Mouse (Mus musculus): ENCODE results near the gene Gm12185.
"Not testable (repeated sequence)": the region's sequence is repeated elsewhere in the genome, so short reads cannot be mapped to it uniquely, and the experiment has no call there.

The Gm12185 gene

DNA sequence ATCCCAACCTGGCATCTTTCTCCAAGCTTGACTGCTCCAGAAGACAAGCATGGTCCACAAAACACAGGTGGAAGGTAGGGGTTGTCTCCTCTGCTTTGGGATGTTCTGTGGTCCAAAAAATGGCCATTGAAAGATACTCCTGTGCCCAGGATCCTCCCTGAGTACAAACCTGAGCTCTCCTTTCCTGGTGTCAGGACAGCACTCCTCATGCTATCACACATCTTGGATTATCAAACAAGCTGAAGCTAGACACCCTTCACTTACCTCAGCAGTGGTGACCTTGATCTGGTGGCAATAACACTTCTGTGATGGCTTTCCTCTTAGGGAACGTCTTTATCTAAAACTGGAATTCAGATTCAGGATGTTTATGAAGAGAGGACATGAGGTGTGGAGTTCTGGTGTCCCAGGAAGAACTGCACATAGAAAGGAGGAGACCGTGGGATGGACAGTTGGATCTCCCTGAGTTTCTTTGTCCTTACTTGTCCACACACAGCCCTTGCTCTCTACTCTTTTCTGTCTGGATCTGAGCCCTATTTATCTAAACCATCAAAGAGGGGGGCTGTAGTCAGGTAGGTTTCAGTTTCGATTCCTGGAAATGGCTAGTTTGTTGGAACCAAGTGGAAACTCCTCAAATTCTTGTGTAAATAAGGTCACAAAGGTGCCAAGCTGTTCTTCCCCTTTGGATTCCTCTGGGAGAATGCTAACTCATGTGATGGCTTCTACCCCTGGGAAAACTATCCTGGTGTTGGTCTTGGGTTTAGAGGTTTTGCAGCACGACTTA, at the start of gene Gm12185:
Gene Gm12185, minus strand, starts transcription at position 487 of the 781 bp plus-strand sequence.
- not testable (repeated sequence) for DNase-seq

DNA sequence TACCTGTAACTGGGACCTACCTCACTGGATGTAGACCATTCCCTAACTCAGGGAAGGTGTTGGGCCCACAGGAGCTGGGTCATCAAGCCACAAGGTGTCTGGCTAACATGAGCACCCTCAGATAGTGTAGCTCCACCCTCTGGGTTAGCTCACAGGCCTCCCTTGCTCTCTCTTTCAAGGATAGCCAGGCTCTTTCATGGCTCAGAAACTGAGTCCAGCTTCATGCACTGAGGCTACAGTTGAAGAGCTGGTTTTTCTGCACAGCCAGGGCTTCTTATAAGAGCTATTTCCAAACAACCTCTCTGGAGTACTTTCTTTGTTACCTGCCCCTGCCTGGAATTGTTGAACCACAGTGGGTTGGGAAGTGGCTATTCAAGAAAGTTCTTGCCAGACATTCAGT, 20.0 kb upstream of the Gm12185 start:
- DNase-seq: not testable (repeated sequence)

DNA sequence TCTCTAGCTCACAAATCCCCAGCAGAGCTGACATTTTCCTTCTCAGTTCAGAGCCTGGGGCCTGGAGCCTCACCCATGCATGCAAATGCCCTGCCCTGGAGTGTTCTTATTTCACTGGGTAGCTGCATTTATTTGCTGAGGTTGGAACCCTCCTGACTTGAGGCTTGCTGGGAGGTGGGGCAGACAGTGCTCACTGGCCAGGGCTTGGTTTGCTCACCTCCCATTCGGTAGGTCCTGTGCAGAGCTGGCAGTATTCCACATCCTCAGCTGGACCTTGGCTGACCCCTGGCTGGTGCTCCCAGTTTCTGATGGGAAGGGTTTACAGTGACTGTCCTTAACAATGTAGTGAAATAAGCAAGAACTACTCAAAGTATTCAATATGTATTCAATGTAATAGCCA, 14.8 kb upstream of the Gm12185 start:
- not testable (repeated sequence) for DNase-seq

DNA sequence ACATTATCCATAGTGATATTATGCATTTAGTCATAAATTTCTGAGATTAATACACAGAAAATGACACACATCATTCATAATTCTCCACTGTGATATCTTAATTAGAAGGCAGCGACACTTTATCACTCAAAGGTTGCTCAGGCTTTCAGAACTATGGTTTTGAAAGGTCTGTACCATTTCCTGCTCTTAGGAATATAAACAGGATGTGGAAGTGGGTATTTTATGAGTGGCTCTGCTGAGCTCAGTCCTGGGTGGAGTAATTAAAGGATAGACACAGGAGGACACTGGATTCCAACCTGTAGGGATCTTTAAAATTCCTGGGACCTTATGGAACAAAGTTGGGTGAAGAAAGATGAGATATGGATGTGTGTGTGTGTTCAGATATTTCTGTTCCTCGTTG, 14.3 kb upstream of the Gm12185 start:
- not testable (repeated sequence) for DNase-seq

DNA sequence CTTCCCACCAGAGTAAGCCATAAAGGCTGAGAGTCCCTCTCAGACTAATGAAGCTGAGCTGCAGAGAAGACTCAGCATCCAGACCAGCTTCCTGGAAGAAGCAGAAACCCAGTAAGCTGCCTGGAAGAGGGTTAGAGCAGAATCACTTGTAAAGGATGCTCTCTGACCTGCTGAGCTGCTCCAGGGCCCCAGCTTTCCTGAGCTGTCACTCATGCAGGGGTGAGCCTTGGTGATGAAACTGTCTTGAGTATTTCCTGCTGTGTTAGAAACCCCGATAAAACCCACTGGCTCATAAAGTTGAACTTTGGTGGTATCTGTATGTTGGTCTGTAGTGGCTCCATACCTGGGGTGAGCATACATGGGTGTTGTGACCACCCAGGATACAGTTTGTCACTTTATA, 8.4 kb upstream of the Gm12185 start:
- not testable (repeated sequence) for DNase-seq

DNA sequence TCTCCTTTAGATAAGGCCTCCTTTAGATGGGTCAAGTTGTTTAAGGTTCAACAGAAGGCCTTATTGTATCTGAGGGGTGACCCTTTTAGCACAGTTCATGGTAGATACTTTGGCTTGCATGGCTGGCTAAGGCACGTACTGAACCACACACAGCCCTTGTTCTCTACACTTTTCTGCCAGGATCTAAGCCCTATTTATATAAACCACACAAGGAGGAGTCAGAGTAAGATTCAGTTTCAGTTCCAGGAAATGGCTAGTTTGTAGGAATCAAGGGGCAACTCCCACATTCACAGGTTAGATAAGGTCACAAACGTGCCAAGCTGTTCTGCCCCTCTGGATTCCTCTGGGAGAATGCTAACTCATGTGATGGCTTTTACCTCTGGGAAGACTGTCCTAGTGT, 2.0 kb upstream of the Gm12185 start, which contains the start of gene Tgtp1:
Gene Tgtp1, minus strand, starts transcription at position 155 of the 400 bp plus-strand sequence.
- DNase-seq: not testable (repeated sequence)

DNA sequence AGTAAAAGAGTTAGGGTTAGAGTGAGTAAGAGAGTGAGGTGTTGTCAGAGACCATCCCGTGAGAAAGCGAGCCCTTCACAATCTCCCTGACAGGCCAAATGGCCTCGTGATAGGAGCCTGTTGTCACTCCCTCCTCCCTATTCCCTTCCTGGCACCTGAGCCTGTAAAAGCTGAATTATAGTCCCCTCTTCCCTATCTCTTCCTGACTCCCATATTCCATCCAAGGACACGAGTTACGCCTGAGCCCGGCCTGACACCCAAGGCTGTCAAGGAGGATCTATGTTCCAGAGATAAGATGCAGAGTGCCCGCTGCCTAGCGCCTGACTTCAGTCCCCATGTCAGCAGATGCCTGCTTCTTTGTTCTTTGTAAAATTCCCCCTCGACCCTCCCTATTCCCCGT, 1.3 kb upstream of the Gm12185 start:
- DNase-seq: not testable (repeated sequence)

DNA sequence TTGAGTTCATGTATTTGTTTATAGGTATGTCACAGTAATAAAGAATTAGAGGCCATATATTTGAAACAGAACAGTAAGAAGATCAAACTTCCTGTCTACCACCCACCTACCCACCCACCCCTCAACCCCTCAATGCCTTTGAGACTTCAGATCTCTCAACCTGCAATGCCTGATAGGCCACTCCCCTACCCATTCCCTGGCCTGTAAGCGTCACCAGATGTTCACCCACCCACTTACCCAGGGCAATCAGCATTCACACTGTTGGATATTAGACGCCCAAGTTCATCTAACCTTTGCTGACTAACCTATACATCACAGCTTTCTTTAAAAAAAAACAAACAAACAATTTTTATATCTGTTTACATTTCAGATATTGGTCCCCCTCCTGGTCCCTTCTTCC, 2.0 kb downstream of the Gm12185 start:
- not testable (repeated sequence) for DNase-seq

DNA sequence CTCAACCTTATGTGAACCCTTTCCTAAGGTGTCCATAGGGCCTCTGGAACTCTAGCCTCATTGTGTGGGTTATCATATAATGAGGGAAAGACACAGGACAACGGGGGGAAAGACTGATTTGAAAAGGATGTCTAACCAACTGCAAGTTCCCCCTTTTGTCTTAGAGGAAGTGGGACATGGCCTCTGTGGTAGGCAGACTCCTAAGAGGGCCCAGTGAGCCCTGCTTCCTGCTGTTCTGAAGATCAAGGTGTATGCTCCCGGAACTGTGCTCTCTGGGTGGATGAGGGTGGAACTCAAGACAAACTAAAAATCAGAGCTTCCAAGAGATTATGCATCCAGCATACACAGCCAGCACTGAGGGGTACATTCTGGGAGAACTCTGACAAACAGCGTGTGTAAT, 3.8 kb downstream of the Gm12185 start:
- DNase-seq: not testable (repeated sequence)

DNA sequence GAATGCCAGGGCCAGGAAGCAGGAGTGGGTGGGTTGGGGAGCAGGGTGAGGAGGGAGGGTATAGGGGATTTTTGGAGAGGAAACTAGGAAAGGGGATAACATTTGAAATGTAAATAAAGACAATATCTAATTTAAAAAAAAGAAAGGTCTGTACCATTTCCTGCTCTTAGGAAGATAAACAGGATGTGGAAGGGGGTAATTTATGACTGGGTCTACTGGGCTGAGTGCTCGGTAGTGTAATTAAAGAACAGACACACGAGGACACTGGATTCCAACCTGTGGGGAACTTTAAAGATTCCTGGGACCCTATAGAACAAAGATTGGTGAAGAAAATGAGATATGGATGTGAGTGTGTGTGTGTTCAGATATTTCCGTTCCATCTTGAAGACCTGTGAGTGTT, 9.2 kb downstream of the Gm12185 start:
- DNase-seq: not testable (repeated sequence)

DNA sequence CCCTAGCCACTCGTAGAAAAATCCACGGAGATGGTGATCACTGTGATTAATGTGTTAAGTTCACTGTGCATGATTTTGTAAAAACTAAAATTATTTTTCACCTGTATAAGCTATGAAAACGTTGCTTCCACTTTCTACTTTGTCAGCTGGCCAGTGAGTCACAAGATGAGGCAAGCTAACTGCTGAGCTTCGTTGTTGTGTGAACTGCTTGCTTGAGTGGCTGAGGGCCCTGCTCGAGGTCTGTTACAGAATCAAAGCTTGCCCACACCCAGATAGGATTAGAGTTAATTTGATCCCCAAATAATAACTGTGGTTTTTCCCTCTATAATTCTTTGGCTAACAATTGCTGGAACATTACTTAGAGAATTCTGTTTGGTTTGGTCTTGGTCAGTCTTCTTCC, 12.0 kb downstream of the Gm12185 start:
- DNase-seq: not testable (repeated sequence)

DNA sequence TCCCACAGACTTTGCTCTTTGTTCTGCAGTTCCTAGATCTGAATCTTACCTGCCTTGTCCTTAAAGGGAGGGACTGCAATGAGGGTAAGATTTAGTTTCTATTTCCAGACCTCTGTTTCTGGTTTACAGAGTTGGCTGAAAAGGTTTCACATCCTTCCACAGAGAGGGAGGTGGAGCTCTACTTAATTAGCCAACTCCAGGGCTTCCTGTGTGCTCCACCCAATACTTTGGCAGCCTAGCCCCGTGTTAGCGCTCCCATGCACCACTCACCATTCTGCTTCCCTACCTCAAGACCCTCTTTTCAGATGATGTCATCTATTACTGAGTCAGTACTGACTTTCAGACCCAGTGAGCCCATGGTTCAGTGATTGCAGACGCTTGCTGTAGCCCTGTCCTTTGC, 12.8 kb downstream of the Gm12185 start, which contains the start of gene 9930111J21Rik1:
Gene 9930111J21Rik1, minus strand, starts transcription at position 148 of the 400 bp plus-strand sequence.
- DNase-seq: not testable (repeated sequence)

DNA sequence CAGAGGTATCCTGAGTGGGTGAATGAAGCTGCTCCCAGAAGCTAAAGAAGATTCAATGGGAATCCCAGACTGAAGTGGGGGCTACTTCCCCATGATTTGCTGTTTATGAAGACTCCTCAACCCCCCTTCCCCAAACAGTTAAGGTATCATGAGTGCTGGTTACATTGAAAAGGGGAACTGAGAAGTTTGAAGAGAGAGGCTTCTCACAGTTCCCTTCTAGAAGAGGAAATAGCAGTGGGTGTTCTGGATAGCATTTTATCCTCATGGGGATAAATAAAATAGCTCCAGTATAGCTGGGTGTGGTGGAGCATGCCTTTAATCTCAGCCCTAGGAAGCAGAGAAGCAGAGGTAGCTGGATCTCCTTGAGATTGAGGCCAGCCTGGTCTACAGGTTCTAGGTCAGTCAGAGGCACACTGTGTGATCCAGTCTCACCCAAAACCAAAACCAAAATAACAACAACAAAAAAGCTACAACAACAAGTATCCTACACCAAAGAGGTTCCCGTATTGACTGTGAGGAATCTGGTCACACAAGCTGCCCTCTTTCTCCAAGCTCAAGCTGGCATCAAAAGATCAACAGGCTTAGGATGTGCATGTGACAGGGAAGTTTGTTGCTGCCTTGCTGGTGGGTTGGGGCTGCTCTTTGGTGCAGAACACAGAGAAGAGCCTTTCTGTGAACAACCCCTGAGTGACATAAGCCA, 13.6 kb downstream of the Gm12185 start, which contains the start of gene Olfr56:
Gene Olfr56, plus strand, starts transcription at position 650 of the 700 bp plus-strand sequence.
- DNase-seq: not testable (repeated sequence)

DNA sequence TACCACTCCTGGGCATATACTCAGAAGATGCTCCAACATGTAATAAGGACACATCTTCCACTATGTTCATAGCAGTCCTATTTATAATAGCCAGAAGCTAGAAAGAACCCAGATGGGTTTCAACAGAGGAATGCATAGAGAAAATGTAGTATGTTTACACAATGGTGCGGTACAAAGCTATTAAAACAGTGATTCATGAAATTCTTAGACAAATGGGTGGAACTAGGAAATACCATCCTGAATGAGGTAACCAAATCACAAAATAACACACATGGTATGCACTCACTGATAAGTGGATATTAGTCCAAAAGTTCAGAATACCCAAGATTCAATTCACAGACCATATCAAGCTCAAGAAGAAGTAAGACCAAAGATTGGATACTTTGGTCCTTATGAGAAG, 17.3 kb downstream of the Gm12185 start:
- DNase-seq: not testable (repeated sequence)

DNA sequence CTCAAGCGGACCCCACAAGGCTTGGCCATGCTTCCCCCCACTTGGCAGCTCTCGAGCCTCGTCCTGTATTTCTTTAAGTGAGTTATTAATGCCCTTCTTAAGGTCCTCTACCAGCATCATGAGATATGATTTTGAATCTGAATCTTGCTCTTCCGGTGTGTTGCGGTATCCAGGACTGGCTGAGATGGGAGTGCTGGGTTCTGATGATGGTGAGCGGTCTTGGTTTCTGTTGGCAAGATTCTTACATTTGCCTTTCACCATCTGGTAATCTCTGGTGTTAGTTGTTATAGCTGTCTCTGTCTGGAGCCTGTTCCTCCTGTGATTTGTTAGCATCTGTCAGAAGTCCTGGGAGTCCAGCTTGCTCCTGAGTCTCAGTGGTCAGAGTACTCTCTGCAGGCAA, 45.9 kb downstream of the Gm12185 start, which contains the start of gene Psme2b:
Gene Psme2b, minus strand, starts transcription at position 101 of the 400 bp plus-strand sequence.
- DNase-seq: not testable (repeated sequence)

DNA sequence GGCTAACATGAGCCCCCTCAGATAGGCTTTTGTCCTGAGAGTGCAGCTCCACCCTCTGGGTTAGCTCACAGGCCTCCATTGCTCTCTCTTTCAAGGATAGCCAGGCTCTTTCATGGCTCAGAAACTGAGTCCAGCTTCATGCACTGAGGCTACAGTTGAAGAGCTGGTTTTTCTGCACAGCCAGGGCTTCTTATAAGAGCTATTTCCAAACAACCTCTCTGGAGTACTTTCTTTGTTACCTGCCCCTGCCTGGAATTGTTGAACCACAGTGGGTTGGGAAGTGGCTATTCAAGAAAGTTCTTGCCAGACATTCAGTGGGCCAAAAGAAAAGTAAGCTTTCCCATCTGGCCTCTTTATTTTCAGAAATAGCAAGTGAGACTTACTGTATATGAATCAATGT, 52.7 kb downstream of the Gm12185 start:
- not testable (repeated sequence) for DNase-seq

DNA sequence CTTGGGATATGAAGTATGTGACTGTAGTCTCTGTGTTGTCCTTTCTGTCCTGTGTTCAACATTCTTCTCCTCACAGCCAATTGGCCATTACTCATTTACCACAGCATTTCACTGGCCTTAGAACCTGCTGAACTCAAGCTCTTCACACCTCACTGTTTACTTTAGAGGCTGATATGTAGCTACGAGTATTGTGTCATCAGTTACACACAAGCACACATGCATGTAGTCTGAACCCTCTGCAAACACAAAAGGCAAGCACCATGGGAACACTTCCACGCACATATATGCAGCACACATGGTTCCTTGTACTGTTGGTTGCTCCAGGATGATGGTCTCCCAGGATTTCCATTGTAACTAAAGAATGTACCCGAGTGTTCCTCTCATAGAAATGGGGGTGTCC, 56.7 kb downstream of the Gm12185 start:
- DNase-seq: not testable (repeated sequence)

DNA sequence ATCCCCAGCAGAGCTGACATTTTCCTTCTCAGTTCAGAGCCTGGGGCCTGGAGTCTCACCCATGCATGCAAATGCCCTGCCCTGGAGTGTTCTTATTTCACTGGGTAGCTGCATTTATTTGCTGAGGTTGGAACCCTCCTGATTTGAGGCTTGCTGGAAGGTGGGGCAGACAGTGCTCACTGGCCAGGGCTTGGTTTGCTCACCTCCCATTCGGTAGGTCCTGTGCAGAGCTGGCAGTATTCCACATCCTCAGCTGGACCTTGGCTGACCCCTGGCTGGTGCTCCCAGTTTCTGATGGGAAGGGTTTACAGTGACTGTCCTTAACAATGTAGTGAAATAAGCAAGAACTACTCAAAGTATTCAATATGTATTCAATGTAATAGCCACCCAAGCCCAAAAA, 58.1 kb downstream of the Gm12185 start:
- DNase-seq: not testable (repeated sequence)

DNA sequence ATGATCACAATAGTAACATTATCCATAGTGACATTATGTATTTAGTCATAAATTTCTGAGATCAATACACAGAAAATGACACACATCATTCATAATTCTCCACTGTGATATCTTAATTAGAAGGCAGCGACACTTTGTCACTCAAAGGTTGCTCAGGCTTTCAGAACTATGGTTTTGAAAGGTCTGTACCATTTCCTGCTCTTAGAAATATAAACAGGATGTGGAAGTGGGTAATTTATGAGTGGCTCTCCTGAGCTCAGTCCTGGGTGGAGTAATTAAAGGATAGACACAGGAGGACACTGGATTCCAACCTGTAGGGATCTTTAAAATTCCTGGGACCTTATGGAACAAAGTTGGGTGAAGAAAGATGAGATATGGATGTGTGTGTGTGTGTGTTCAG, 58.6 kb downstream of the Gm12185 start:
- not testable (repeated sequence) for DNase-seq

DNA sequence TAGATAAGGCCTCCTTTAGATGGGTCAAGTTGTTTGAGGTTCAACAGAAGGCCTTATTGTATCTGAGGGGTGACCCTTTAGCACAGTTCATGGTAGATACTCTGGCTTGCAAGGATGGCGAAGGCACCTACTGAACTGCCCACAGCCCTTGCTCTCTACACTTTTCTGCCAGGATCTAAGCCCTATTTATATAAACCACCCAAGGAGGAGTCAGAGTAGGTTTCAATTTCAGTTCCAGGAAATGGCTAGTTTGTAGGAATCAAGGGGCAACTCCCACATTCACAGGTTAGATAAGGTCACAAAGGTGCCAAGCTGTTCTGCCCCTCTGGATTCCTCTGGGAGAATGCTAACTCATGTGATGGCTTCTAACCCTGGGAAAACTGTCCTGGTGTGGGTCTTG, 64.0 kb downstream of the Gm12185 start:
- DNase-seq: not testable (repeated sequence)

DNA sequence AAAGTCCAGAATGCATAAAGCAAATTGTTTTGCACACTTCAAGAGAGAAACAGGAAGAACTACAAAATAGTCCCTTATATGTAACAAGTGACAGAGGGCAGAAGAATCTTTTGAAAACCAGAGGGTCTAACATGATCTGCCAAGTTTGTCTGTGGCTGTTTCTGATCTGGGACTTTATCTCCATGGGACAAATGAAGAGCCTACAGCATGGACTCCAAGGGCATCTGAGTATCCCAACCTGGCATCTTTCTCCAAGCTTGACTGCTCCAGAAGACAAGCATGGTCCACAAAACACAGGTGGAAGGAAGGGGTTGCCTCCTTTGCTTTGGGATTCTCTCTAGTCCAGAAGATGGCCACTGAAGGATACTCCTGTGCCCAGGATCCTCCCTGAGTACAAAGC, 65.6 kb downstream of the Gm12185 start:
- not testable (repeated sequence) for DNase-seq

DNA sequence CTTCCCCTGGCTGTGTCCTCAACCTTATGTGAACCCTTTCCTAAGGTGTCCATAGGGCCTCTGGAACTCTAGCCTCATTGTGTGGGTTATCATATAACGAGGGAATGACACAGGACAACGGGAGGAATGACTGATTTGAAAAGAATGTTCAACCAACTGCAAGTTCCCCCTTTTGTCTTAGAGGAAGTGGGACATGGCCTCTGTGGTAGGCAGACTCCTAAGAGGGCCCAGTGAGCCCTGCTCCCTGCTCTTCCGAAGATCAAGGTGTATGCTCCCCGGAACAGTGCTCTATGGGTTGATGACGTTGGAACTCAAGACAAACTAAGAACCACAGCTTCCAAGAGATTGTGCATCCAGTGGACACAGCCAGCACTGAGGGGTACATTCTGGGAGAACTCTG, 68.2 kb downstream of the Gm12185 start:
- DNase-seq: not testable (repeated sequence)

DNA sequence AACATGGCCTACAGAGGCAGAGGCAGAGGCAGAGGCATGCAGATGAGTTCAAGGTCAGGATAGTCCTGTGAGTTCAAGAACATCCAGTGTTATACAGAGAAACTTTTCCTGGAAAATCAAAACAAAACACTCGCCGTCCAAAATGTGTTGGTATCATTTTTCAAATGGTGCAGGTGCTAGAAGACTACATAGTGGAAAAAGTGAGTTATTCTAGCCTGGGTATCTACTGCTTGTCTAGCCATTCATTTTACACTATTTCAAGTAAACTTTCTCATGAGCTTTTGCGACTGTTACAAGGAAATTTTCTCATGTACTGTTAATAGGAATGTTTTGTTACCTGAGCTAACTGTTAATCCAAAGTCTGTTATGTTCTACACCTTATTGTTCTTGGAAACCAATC, 73.6 kb downstream of the Gm12185 start:
- no peak for DNase-seq

DNA sequence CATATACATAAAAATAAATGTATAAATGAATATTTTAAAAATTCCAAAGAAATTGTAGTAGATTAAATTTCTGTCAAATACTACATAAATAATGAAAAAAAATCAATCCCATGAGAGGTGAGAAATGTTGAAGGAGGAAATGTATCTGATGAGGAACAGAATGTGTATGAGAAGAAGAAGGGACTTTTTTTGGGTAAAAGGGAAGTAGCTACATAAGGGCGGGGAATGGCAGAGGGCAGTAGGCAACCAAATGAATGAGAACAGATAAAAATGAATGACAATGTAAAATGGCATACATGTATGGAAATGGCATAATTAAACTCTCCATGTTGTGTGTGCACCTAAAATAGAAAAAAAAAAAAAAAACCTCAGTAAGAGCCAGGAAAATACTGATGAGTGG, 78.4 kb downstream of the Gm12185 start:
- DNase-seq: no peak
